Mouse (Mus musculus): Measurements from ENCODE around the gene Ttc24. TPM values are rescaled to one million over a fixed set of nuclear protein-coding genes. Genes with fewer than 3 reads are reported as not detected.

Ttc24 gene
- polyA plus RNA-seq, 1 experiment from 2014 or later, result not detected

DNA sequence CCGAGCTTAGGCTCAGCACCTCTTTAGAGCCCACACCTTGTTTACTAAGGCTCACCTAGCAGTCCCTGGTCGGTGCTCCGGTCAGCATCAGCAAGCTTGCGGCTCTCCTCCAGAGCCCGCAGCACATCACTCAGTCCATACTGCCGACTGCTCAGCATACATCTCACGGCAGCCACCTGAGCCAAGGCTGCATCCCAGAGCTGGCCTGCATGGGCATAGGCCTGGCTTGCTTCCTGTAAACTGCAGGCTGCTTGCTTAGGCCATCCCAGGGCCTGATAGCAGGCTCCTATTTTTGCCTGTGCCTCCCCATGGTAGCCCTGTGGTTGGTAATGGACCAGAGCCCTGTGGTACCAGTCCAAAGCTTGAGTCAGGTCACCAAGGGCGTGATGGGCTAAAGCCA, 3.3 kb downstream of the Ttc24 start:
- 78% methylated on average over 8 of the region's 8 CpGs for WGBS
- Histone ChIP-seq H3K4me3 (replicated peaks) (no peak overlapping the region), H3K36me3 (no peaks in the 10 kb centered on the region), H3K9ac (no peak overlapping the region; the same call in 1 of the 2 replicates), H3K27ac (no peak overlapping the region), H3K4me1 (replicated peaks) (no peaks in the 10 kb centered on the region), H3K9me3 (no peaks in the 10 kb centered on the region), H3K4me2 (replicated peaks) (no peak overlapping the region), H3K27me3 (replicated peaks) (peaks cover 16% of the 10 kb centered on the region)
- no peak for ATAC-seq

DNA sequence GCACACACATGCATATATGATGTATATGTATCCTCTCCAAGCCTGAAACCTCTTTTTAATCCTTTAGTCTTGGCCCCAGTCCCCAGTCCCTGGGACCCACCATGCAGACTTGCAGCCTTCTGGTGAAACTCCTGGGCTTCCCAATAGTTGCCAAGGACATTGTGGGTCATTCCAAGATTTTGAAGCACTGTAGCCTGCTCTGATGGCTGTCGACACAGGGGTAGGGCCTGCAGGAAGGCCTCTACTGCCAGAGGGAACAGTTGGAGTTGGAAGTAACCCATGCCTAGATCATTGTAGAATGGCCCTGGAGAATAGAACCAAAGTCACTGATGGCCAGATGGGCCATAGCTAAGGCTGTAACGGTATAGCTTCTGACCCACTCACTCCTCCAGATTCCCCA, 3.8 kb downstream of the Ttc24 start:
- no peaks in the 10 kb centered on the region for H3K4me1 ChIP-seq (replicated peaks)
- H3K9ac ChIP-seq, result no peak overlapping the region
- peaks cover 16% of the 10 kb centered on the region for H3K27me3 ChIP-seq (replicated peaks)
- H3K36me3 ChIP-seq, result no peaks in the 10 kb centered on the region
- H3K4me3 ChIP-seq (replicated peaks), result no peak overlapping the region
- WGBS, result 69% methylated on average over 2 of the region's 2 CpGs
- ATAC-seq, result no peak
- H3K4me2 ChIP-seq (replicated peaks), result no peak overlapping the region
- H3K27ac ChIP-seq, result no peak overlapping the region
- H3K9me3 ChIP-seq, result no peaks in the 10 kb centered on the region

DNA sequence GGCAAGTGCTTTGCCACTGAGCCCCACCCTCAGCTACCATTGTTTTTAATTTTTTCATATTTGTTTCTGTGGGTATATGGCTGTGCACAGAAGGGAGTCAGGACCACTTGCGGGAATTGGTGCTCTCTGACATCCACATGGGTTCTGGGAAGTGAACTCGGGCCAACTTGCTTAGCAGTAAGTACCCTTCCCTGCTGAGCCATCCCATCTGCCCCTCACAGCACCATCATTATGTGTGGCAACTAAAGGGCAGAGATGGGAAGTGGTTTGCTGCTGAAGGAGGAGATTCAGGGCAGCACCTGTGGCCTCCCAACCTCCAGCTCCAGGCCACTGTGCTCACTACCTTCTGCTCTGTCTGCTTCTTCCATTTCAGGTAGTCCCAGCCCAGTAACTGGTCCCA, 4.5 kb downstream of the Ttc24 start:
- no peak overlapping the region for H3K4me3 ChIP-seq (replicated peaks)
- peaks cover 16% of the 10 kb centered on the region for H3K27me3 ChIP-seq (replicated peaks)
- WGBS, result 87% methylated on average over 2 of the region's 2 CpGs
- no peak overlapping the region for H3K9ac ChIP-seq
- no peaks in the 10 kb centered on the region for H3K4me1 ChIP-seq (replicated peaks)
- H3K27ac ChIP-seq, result no peak overlapping the region
- H3K4me2 ChIP-seq (replicated peaks), result no peak overlapping the region
- no peaks in the 10 kb centered on the region for H3K36me3 ChIP-seq
- no peak for ATAC-seq
- no peaks in the 10 kb centered on the region for H3K9me3 ChIP-seq

DNA sequence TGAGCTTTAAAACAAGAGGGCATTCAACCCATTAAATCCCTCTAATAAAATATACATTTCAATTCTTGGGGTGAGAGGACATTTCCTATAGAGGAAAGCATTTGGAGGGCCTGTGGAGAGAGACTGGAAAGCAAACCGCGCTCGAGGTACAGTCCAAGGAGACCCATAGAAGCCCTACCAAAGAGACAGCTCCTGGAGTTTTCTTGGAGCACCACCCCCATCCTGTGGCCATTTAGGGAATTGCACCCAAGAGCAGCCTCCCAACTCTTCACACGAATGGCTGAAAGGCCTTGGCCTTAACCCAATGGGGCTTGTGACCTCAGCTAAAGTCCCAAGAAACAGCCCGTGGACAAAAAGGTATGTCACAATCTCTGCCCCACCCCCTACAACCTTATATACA, 6.3 kb downstream of the Ttc24 start:
- no peaks in the 10 kb centered on the region for H3K4me1 ChIP-seq (replicated peaks)
- H3K4me2 ChIP-seq (replicated peaks), result no peak overlapping the region
- H3K9ac ChIP-seq, result no peak overlapping the region
- H3K36me3 ChIP-seq, result no peaks in the 10 kb centered on the region
- no peaks in the 10 kb centered on the region for H3K9me3 ChIP-seq
- no peak overlapping the region for H3K4me3 ChIP-seq (replicated peaks)
- ATAC-seq, result peak; percentile 77
- 1% methylated on average over 5 of the region's 5 CpGs for WGBS
- H3K27ac ChIP-seq, result no peak overlapping the region
- H3K27me3 ChIP-seq (replicated peaks), result peaks cover 13% of the 10 kb centered on the region

DNA sequence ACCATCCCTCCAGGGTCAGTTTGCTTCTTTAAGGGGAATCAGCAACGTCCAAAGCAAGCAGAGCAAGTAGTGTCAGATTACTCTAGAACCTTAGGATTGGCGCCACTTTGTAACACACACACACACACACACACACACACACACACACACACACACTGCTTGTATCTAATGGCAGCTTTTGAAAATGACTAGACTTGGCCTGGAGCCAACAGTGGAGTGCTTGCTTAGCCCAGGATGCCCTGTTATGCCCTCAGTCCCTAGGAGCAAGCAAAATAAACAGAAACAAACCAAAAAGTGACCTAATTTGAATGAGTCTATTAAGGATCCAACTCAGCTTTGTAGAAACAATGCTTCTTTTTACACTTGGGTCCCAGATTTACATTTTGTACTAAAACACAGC, 9.7 kb downstream of the Ttc24 start:
- ATAC-seq, result no peak

DNA sequence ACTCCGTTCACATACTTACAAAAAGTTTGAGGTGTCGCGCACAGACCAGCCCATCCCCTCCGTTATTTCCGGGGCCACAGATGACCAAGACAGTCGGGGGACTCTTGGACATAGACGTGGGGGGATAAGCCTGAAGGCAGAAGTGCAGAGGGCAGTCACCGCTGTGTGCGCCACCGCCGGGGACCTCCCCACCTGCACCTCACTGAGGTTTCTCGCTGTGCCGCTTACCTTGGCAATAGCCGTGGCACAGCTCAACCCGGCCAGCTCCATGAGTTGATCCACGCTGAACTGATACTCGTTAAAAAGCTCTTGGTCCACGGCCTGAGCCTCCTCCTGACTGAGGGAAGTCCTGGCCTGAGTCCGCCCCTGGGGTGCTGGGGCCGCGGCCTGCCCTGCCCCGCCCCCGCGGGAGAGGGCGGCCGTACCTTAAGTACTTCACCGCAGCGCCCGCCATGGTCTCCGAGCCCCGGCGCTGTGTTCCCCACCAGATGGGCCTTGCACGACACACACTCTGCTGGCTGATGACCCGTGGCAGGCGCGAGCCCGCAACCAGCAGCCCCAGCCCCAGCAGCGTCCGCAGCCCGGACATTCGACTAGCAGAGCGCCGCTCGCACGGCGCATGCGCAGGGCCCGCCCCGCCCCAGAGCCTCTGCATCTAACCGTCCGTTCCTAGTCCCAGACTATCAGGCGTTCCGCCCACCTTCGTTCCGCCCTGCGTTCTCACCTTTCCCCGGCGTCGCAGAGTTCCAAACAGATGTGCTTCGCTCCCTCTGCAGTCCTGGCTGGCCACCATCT, 20.0 kb downstream of the Ttc24 start, which contains the start of gene Naxe:
Gene Naxe (minus strand): TSS at position 594 of the 795 bp plus-strand sequence.
- peak within 1 kb of the TSS; percentile 70 for H3K4me3 ChIP-seq (replicated peaks)
- WGBS, result under 1% methylated on average over 60 of the region's 60 CpGs
- peak within 1 kb of the TSS; percentile 10; the same call in 1 of the 2 replicates for H3K27ac ChIP-seq
- peaks cover 16% of the 10 kb centered on the region; the same call in 1 of the 2 replicates for H3K36me3 ChIP-seq
- peak within 1 kb of the TSS; percentile 81 for H3K9ac ChIP-seq
- H3K4me1 ChIP-seq (replicated peaks), result peaks cover 7% of the 10 kb centered on the region
- H3K27me3 ChIP-seq (replicated peaks), result no peaks in the 10 kb centered on the region
- H3K4me2 ChIP-seq (replicated peaks), result peak within 1 kb of the TSS; percentile 81
- no peaks in the 10 kb centered on the region for H3K9me3 ChIP-seq
- peak; percentile 98 for ATAC-seq

More for the DNA sequence above, 9.7 kb downstream of the Ttc24 start:
- H3K9me3 ChIP-seq, result no peaks in the 10 kb centered on the region
- H3K27ac ChIP-seq, result no peak overlapping the region
- WGBS, result 33% methylated on average over 2 of the region's 2 CpGs
- H3K4me1 ChIP-seq (replicated peaks), result no peaks in the 10 kb centered on the region
- no peaks in the 10 kb centered on the region for H3K36me3 ChIP-seq
- no peak overlapping the region for H3K4me3 ChIP-seq (replicated peaks)
- peaks cover 8% of the 10 kb centered on the region for H3K27me3 ChIP-seq (replicated peaks)
- no peak overlapping the region for H3K9ac ChIP-seq
- H3K4me2 ChIP-seq (replicated peaks), result no peak overlapping the region

DNA sequence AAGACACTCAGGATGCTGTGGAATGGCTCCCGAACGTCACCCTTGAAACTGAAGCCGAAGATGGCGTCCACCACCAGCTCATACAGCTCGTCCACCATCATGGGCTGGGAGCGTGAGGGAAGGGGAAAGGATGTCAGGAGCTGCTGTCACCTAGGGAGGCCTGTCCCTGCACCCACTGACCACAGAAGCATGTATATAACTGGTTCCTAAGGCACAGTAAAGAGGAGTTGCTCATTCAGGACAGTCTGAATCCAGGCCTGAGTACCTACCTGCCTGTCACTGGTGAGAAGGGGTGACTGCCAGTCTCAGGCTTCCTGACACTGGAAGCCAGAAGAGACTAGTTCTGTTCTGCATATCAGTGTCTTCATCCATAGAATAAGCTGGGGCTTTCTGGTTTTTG, 21.1 kb downstream of the Ttc24 start:
- no peak overlapping the region for H3K27ac ChIP-seq
- no peak overlapping the region for H3K9ac ChIP-seq
- ATAC-seq, result no peak
- H3K4me3 ChIP-seq (replicated peaks), result no peak overlapping the region
- H3K27me3 ChIP-seq (replicated peaks), result no peaks in the 10 kb centered on the region
- H3K4me2 ChIP-seq (replicated peaks), result peak overlapping the region; percentile 81; the same call in 1 of the 2 replicates
- H3K36me3 ChIP-seq, result peaks cover 21% of the 10 kb centered on the region; the same call in 1 of the 2 replicates
- no peaks in the 10 kb centered on the region for H3K9me3 ChIP-seq
- H3K4me1 ChIP-seq (replicated peaks), result peaks cover 7% of the 10 kb centered on the region
- 87% methylated on average over 6 of the region's 6 CpGs for WGBS

DNA sequence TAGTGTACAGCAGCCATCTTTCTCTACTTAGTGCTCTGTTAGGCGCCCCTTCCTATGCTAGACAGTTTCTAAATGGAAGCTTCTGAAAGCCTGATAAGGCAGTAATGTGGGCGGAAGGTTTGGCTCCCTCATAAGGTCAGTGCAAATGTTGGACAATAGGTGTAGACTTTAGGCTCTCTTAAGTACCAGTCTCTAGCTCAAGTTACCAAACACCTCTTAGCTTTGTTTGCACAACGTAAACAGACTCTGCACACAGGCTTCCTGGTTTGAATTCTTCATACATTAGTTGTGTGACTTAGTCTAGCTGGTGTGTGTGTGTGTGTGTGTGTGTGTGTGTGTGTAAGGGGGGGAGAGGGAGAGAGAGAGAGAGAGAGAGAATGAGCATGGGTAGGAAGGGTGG, 28.6 kb downstream of the Ttc24 start:
- no peak overlapping the region for H3K9ac ChIP-seq
- 71% methylated on average over 3 of the region's 3 CpGs for WGBS
- ATAC-seq, result no peak
- H3K36me3 ChIP-seq, result peaks cover 21% of the 10 kb centered on the region
- no peaks in the 10 kb centered on the region for H3K4me1 ChIP-seq (replicated peaks)
- H3K4me2 ChIP-seq (replicated peaks), result no peak overlapping the region
- H3K9me3 ChIP-seq, result no peaks in the 10 kb centered on the region
- no peak overlapping the region for H3K4me3 ChIP-seq (replicated peaks)
- no peaks in the 10 kb centered on the region for H3K27me3 ChIP-seq (replicated peaks)
- H3K27ac ChIP-seq, result no peak overlapping the region

DNA sequence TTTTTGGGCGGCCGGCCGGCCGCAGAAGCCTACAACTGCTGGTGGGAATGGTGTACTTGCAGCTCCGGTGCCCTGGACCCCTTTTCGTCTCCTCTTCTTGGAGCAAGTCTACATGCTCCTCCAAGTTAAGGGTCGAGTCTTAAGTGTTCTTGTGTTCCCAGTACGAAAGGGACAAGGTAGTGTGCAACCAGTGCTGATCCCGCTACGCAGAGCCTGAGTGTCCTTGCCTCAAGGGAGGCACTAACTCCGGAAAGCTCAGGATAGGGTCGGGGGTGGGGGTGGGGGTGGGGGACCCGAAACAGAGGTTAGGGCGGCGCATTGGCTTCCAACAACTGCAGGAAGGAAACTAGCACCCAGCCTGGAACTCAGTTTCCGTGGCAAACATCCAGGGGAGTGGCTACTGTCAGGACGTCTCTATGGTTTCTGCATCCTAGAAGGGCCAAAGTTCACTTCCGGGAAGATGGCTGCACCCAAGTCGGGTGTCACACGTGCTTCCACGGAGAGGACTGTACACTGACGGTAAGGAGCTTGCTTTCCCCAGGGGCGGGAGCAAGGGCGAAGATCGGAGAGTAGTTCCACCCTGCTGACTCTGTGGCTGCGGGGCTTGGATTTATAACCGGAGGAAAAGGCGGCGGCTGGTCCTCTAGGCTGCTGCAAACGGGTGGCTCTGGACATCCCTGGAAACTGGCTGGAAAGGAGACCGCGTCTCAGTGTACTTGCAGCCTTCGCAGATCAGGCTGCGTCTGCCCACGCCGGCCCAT, 35.3 kb downstream of the Ttc24 start, which contains the start of gene Gpatch4:
Gene Gpatch4 (plus strand): TSS at position 448 of the 761 bp plus-strand sequence.
- Histone ChIP-seq H3K4me2 (replicated peaks) (peak within 1 kb of the TSS; percentile 75), H3K9me3 (no peaks in the 10 kb centered on the region), H3K36me3 (peaks cover 2% of the 10 kb centered on the region; the same call in 1 of the 2 replicates), H3K9ac (peak within 1 kb of the TSS; percentile 59), H3K27me3 (replicated peaks) (peaks cover 11% of the 10 kb centered on the region; the same call in 1 of the 2 replicates), H3K27ac (peak within 1 kb of the TSS; percentile 68; the same call in 1 of the 2 replicates), H3K4me1 (replicated peaks) (peaks cover 2% of the 10 kb centered on the region; the same call in 1 of the 2 replicates), H3K4me3 (replicated peaks) (peak within 1 kb of the TSS; percentile 77)
- 7% methylated on average over 36 of the region's 36 CpGs for WGBS
- ATAC-seq, result peak; percentile 98

DNA sequence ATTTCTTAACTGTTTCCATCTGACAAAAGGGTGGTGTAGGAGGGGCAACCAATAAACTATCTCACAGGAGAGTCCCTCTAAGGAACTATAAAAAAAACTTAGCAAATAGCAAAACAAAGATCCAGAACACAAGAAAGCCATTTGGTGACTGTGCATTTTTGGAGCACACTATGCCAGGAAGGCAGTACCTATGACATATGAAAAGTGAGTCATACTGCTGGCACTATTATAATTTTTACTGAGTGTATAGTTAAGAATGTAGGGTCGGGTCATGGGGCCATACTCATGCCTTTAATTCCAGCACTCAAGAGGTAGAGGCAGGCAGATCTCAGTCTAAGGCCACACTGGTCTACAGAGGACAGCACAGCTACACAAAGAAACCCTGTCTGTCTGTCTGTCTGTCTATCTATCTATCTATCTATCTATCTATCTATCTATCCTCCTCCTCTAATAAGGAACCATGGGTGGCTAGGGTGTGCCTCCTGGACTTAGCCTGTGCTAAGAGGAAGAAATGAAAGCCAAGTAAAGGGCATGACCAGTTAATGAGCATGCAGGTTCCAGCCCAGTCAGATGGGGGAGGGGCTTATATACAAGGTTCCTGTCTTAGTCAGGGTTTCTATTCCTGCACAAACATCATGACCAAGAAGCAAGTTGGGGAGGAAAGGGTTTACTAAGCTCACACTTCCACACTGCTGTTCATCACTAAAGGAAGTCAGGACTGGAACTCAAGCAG, 42.4 kb downstream of the Ttc24 start:
- H3K4me1 ChIP-seq (replicated peaks), result no peaks in the 10 kb centered on the region
- H3K9me3 ChIP-seq, result no peaks in the 10 kb centered on the region
- peaks cover 36% of the 10 kb centered on the region for H3K27me3 ChIP-seq (replicated peaks)
- H3K36me3 ChIP-seq, result no peaks in the 10 kb centered on the region
- no peak overlapping the region for H3K4me3 ChIP-seq (replicated peaks)
- no peak overlapping the region for H3K9ac ChIP-seq
- no peak overlapping the region for H3K4me2 ChIP-seq (replicated peaks)
- H3K27ac ChIP-seq, result no peak overlapping the region
- ATAC-seq, result no peak
- WGBS, result 58% methylated on average over 1 of the region's 1 CpGs

DNA sequence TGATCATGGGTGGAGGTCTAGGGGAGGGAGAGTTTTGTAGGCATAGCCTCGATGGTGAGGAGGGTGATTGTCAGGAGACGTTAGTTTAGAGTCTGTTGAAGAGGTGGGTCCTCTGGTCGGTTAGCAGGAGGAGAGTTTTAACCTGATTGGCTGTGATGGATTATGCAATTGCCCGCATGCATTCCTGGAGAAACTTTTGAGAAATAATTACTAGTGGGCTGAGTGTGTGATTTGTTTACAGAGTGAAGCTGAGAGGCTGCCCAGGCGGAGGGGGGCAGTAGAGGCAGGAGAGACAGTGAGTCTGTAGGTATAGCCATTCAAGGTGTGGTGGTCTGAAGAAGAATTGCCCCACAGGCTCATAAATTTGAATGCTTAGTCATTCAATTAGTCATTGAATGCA, 44.6 kb downstream of the Ttc24 start:
- no peak overlapping the region for H3K27ac ChIP-seq
- 49% methylated on average over 5 of the region's 5 CpGs for WGBS
- peaks cover 39% of the 10 kb centered on the region for H3K27me3 ChIP-seq (replicated peaks)
- no peak overlapping the region for H3K4me2 ChIP-seq (replicated peaks)
- H3K4me3 ChIP-seq (replicated peaks), result no peak overlapping the region
- H3K36me3 ChIP-seq, result no peaks in the 10 kb centered on the region
- H3K9ac ChIP-seq, result no peak overlapping the region
- H3K4me1 ChIP-seq (replicated peaks), result no peaks in the 10 kb centered on the region
- ATAC-seq, result no peak
- no peaks in the 10 kb centered on the region for H3K9me3 ChIP-seq
